Mouse (Mus musculus) ES-E14 (cell line): ENCODE measurements at regions not wholly inside any gene's neighbourhood (a gene's known extent, or its start where the extent isn't known, plus 50 kb on each side); places are given as distances from the start of the nearest gene placed in this dataset.

Experiments used
- DNase-seq: peaks from one replicate; pipeline ENCODE4 v3.0.0-alpha.2; 2013; ENCODE audit warnings: low read depth, low spot score
- H3K27ac ChIP-seq: 2 replicates; pipeline ENCODE4 v1.5.1; 2012; ENCODE audit warnings: low read depth, mild to moderate bottlenecking, low read length, moderate library complexity, mixed read lengths; ENCODE audit not compliant: poor library complexity, insufficient read depth, severe bottlenecking
- H3K36me3 ChIP-seq: 2 replicates; pipeline ENCODE4 v1.6.1; 2012; ENCODE audit warnings: mild to moderate bottlenecking, low read length, moderate library complexity, mixed read lengths; ENCODE audit not compliant: control insufficient read depth, poor library complexity, insufficient read depth, severe bottlenecking
- H3K4me1 ChIP-seq, 2 experiments: fragments of 150-350 bp in 1 of 2; sonication (generic) in 1 of 2; 2 replicates each; pipeline ENCODE4 v1.6.1; 2012; ENCODE audit warnings: low read length in 2 of 2, mild to moderate bottlenecking in 1 of 2, mixed read lengths in 1 of 2; ENCODE audit not compliant: control insufficient read depth in 2 of 2, insufficient read depth in 2 of 2, poor library complexity in 1 of 2
- H3K4me3 ChIP-seq, 2 experiments: fragments of 150-350 bp in 1 of 2; sonication (generic) in 1 of 2; 2 replicates each; pipeline ENCODE4 v1.5.1; 2012; ENCODE audit warnings: low read length in 2 of 2, low read depth in 1 of 2, mild to moderate bottlenecking in 1 of 2, mixed read lengths in 1 of 2; ENCODE audit not compliant: insufficient read depth in 1 of 2, poor library complexity in 1 of 2, severe bottlenecking in 1 of 2
- H3K9ac ChIP-seq: 2 replicates; pipeline ENCODE4 v1.6.1; 2012; ENCODE audit warnings: low read depth, mild to moderate bottlenecking, low read length, mixed read lengths; ENCODE audit not compliant: poor library complexity, insufficient read depth, severe bottlenecking
- H3K9me3 ChIP-seq: fragments of 150-350 bp; sonication (generic); 2 replicates; pipeline ENCODE4 v1.6.1; 2012; ENCODE audit warnings: low read depth, mild to moderate bottlenecking, low read length; ENCODE audit not compliant: control insufficient read depth, insufficient read depth
- CHD2 ChIP-seq: IDR thresholded peaks from 2 replicates; pipeline ENCODE4 v1.6.1; 2014; ENCODE audit warnings: mild to moderate bottlenecking, low read depth, low read length, inconsistent platforms
- HCFC1 ChIP-seq: IDR thresholded peaks from 2 replicates; pipeline ENCODE4 v1.6.1; 2012; ENCODE audit warnings: low read length, inconsistent platforms, borderline replicate concordance; ENCODE audit not compliant: insufficient read depth
- MAFK ChIP-seq: IDR thresholded peaks from 2 replicates; pipeline ENCODE4 v1.6.1; 2014; ENCODE audit warnings: mild to moderate bottlenecking, low read depth, low read length, inconsistent platforms; ENCODE audit not compliant: insufficient read depth
- ZC3H11A ChIP-seq: IDR thresholded peaks from 2 replicates; pipeline ENCODE4 v1.6.1; 2012; ENCODE audit warnings: low read depth, mild to moderate bottlenecking, inconsistent platforms, low read length, borderline replicate concordance
- ZNF384 ChIP-seq: IDR thresholded peaks from 2 replicates; pipeline ENCODE4 v1.6.1; 2012; ENCODE audit warnings: low read depth, low read length, inconsistent platforms
- in situ Hi-C, 2 experiments: fragments of 600-800 bp; cut with MboI; formaldehyde crosslinking; loops; one replicate each; pipeline ENCODE4 v1.15.1; 2025; ENCODE audit warnings: low sequenced_read_pairs in 2 of 2, inconsistent platforms in 1 of 2; ENCODE audit not compliant: unreplicated experiment in 2 of 2

DNA sequence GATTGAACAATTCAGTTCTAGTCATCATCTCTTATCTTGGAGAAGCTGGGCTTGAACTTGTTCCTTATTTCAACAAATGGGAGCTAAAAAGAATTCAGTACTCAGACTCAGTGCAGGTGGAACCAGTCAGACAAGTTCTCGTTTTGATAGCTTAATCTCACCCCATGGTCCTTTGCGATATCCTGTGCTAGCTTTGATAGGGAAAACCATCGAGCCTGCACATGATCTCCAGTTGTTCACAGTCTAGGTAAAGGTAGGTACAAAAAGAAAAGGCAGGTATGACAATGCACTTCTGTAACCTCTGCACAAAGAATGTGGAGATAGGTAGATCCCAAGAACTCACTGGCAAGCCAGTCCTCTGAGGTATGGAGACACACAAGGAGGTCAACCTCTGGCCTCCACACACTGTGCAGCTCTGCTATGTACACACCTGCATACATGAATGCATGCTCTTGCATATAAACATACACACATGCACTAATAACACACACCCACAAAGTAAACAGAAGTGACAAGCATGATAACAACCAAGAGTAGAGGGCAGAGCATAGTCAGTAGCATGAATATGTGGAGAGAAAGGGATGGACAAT lies 619.2 kb upstream of the Tenm4 start:
- H3K9ac ChIP-seq = no peak overlapping the region
- no peak overlapping the region for H3K4me3 ChIP-seq
- no peaks in the 10 kb centered on the region for H3K9me3 ChIP-seq
- H3K27ac ChIP-seq = no peak overlapping the region
- in situ Hi-C loops = no loop called here
- H3K36me3 ChIP-seq = no peaks in the 10 kb centered on the region
- no peaks in the 10 kb centered on the region for H3K4me1 ChIP-seq
- no peak for DNase-seq
- TF ChIP-seq HCFC1 = no peak
- TF ChIP-seq CHD2 = no peak

DNA sequence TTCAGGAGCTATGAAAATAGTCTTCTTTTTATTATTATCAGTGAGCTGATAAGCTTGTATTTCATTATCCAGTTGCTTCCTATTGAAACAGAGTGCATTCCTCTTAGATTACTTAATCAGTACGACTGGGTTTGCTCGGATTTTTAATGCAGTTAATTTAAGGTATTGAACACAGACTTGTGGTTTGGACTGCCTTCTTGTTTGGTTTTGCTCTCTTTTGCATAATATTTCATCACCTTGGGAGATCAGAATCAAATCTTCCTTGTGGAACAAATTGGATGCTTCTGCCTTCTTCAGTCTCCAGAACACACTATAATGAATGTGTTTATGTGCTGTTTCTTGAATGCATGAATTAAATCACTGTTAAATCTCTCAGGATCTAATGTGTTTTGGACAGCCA lies 612.5 kb upstream of the Tenm4 start:
- Histone ChIP-seq H3K36me3 (no peaks in the 10 kb centered on the region), H3K9ac (no peak overlapping the region), H3K27ac (no peak overlapping the region), H3K4me3 (no peak overlapping the region), H3K4me1 (no peaks in the 10 kb centered on the region), H3K9me3 (no peaks in the 10 kb centered on the region)
- in situ Hi-C loops = no loop called here
- TF ChIP-seq CHD2 (no peak), ZC3H11A (no peak), ZNF384 (no peak), MAFK (no peak), HCFC1 (no peak)
- no peak for DNase-seq

DNA sequence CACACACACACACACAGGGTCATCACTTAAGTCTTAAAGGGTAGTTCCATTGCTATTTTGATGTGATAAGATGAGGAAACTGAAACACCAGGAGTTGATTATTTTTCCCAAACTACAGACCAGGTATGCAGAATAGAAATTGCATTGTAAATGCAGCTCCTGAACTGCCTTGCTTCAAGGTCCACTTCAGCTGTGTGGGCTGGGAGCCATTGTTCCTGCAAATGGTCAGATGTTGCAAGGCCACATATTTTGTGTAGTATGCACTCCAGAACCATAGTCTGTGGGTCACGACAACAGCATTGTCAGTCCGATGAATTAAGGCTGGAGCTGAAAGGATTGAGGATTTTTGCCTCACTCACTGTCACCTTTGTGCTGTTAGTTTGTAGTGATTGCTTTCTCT lies 592.4 kb upstream of the Tenm4 start:
- TF ChIP-seq CHD2 (no peak), ZNF384 (no peak), HCFC1 (no peak)
- in situ Hi-C loops = no loop called here
- no peak for DNase-seq
- Histone ChIP-seq H3K4me1 (no peaks in the 10 kb centered on the region), H3K9me3 (no peaks in the 10 kb centered on the region), H3K36me3 (no peaks in the 10 kb centered on the region), H3K27ac (no peak overlapping the region), H3K4me3 (no peak overlapping the region), H3K9ac (no peak overlapping the region)

DNA sequence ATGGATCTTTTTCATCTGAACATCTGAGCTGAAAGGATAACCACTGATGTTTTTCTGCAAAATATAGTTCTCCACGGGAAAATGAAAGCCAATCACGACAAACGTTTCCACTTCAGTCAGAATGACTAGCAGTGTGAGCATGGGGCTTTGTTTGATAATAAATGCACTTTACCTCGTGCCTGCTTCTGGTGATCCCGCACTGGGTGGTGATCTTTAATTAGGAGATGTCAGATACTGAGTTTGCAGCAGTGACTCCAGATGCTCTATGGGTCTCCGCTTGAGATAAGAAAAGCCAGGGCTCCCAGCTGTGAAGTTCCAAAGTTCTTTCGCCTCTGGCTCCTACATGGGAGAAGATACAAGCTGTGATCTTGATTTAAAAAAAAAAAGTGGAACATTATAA lies 589.7 kb upstream of the Tenm4 start:
- Histone ChIP-seq H3K27ac (no peak overlapping the region), H3K9me3 (no peaks in the 10 kb centered on the region), H3K36me3 (no peaks in the 10 kb centered on the region), H3K9ac (no peak overlapping the region), H3K4me3 (no peak overlapping the region), H3K4me1 (no peaks in the 10 kb centered on the region)
- TF ChIP-seq MAFK (no peak), HCFC1 (no peak), ZNF384 (no peak), ZC3H11A (no peak), CHD2 (no peak)
- in situ Hi-C loops = no loop called here
- no peak for DNase-seq

DNA sequence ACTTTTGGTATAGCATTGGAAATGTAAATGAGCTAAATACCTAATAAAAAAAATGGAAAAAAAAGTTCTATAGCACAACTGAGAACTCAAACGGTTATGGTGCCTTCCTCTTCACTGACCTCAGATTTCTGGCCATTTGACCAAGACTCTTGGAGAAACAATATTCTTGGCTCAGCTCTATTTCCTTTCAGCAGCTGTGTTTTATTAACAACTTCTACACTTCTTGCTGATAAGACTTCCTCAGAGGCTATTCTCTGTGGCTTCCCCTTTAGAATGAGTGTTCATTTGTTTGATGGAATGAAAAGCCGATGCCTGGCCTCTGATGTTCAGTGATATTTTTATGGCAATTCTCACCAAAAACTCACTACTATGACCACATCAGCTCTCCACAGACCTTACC lies 572.7 kb upstream of the Tenm4 start:
- no peaks in the 10 kb centered on the region for H3K4me1 ChIP-seq
- in situ Hi-C loops = no loop called here
- no peak for TF ChIP-seq ZNF384
- no peak for TF ChIP-seq ZC3H11A
- TF ChIP-seq HCFC1 = no peak
- no peak for TF ChIP-seq CHD2
- no peak for TF ChIP-seq MAFK
- no peak overlapping the region for H3K4me3 ChIP-seq
- no peaks in the 10 kb centered on the region for H3K9me3 ChIP-seq
- no peak overlapping the region for H3K27ac ChIP-seq
- H3K9ac ChIP-seq = no peak overlapping the region
- no peak for DNase-seq
- H3K36me3 ChIP-seq = no peaks in the 10 kb centered on the region
